Mouse (Mus musculus) liver (tissue): ENCODE measurements around the gene Zfp629.

Experiments
- DNase-seq: peaks from one replicate; pipeline ENCODE4 v3.0.0-alpha.2; 2020; ENCODE audit warnings: mixed read lengths

Gene Zfp629

DNA sequence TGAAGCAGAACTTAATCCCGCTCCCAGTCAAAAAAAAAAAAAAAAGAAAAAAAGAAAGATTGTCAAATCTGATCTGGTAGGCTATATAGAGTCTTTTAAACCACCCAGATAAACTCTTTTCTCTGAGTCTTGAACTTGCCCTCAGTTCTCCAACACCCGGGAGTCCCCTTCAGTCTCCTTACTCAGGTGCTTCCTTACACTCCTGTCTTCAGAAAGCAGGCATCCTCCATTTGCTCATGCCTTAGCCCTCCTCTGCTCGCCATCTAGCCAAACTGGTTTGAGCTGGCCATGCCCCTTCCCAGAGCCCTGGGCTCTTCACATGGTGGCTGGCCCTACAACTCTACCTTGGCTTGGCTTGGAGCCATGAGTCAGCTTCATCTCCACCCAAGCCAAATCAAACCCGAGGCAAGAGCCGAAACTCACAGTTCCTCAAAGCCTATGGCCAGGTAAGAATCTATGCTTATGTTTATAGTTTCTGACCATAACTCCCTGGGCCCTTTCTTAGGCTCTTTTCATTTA is 54.2 kb downstream of the Zfp629 start, which contains the start of gene Tmem265:
Tmem265 (plus strand) TSS at position 51 of the 519 bp plus-strand sequence.
- no peak for DNase-seq

DNA sequence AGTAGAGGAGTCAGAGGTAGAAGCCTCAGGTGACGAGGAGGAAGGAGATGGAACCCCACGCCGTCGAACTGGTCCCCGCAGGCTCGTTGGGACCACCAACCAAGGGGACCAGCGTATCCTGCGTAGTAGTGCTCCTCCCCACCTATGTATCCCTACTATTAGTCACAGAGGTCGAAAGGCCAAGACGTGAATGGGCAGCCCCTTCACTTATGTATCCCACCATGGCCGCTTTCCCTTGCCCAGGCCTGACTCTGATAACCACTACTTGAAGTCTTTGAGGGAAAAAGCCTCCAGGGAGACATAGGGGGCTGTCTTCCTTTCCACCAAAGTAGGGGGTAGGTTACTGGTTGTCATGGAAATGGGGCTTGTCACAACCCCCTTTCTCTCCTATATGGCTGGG is 55.0 kb downstream of the Zfp629 start:
- no peak for DNase-seq
